Comparison of ENCODE assay signal across 14 mouse cellular contexts in the genomic region with DNA sequence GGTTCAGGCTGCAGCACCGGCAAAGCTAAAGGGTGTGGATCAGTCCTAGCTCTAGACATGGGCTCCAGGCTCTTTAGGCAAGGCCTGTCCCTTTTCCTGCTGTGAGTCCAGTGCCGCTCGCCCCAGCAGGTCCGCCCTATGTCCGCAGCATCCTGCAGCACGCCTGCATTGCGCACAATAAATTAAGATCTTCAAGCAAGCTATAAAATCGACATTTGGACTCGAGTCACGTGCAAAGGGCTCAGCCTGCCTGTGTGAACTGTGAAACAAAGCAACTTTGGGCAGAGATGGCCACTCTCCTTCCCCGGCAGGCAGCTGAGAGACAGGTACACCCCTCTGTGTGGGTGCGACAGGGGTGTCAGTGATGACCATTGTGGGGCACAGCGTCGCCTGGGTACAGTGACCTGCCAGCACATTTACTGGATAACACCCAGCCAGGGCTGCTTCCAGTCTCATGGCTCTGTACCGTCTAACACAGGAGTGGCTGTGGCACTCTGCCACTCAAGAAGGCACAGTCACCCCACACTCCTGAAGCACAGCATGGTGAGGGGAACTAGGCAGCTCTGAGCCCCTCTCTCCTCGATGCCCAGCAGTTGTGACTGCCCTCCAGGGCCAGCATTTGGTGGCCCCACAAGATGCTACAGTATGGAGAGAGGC.
"Had no signal": no experiment of that assay in that cellular context is flagged by ENCODE, and none has a peak within 500 bp of the region (broad histone marks: within the 10 kb centered on the region; RNA-seq: fewer than 3 reads in every experiment).

No protein-coding gene starts in this region.

- DNase-seq: retina, postnatal 1 day; right cerebral cortex, adult 18-20 months; right cerebral cortex, postnatal 14 days; right cerebral cortex, postnatal 25 days; right cerebral cortex, postnatal 4 days; spleen, adult 18-20 months; thymus, adult 18-20 months; thymus, adult 2 months; thymus, postnatal 14 days; thymus, postnatal 25 days; thymus, postnatal 36 days; thymus, postnatal 4 days had no signal

- H3K27ac ChIP-seq: stomach, embryonic 15.5 days; stomach, postnatal 0 days had no signal

- H3K27me3 ChIP-seq: stomach, embryonic 15.5 days had no signal

- H3K4me1 ChIP-seq: stomach, embryonic 15.5 days had no signal

- H3K36me3 ChIP-seq: stomach, embryonic 15.5 days had no signal

- H3K4me3 ChIP-seq: stomach, embryonic 15.5 days had no signal

- H3K9ac ChIP-seq: stomach, embryonic 15.5 days had no signal

- H3K9me3 ChIP-seq: stomach, embryonic 15.5 days had no signal

- H3K4me2 ChIP-seq: stomach, embryonic 15.5 days had no signal
